Mouse (Mus musculus) layer of hippocampus, postnatal 36 days (tissue): ENCODE measurements around the gene Gm4846. TPM values are rescaled to one million over a fixed set of nuclear protein-coding genes. Genes with fewer than 3 reads are reported as not detected.
"Not testable (repeated sequence)": the region's sequence is repeated elsewhere in the genome, so short reads cannot be mapped to it uniquely, and the experiment has no call there.

Experiments
- DNase-seq, 2 experiments: peaks; one replicate each; pipeline ENCODE4 v3.0.0; 2022
- total RNA-seq, 2 experiments: library from RNA; stranded (reverse); gene quantifications; 2 replicates each; pipeline ENCODE4 v1.2.3; 2021

Gene Gm4846
- not detected for total RNA-seq

DNA sequence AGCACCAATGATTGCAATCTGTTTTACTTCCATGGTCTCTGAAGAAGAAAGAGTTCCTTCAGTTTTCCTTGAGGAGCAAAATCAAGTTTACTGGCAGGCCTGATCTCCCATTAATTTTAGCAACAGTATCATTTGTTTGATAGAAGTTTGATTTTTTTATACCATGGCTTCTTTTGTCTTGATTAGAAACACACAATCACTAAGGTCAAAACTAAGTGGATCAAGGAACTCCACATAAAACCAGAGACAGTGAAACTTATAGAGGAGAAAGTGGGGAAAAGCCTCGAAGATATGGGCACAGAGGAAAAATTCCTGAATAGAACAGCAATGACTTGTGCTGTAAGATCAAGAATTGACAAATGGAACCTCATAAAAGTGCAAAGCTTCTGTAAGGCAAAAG lies at the start of gene Gm4846:
Gene Gm4846 (minus strand): TSS at position 101 of the 400 bp plus-strand sequence.
- not testable (repeated sequence) for DNase-seq

GRCm38 (mm10) chr1:166531521-166531920 lies 34.1 kb upstream of the Gm4846 start:
- not testable (repeated sequence) for DNase-seq

DNA sequence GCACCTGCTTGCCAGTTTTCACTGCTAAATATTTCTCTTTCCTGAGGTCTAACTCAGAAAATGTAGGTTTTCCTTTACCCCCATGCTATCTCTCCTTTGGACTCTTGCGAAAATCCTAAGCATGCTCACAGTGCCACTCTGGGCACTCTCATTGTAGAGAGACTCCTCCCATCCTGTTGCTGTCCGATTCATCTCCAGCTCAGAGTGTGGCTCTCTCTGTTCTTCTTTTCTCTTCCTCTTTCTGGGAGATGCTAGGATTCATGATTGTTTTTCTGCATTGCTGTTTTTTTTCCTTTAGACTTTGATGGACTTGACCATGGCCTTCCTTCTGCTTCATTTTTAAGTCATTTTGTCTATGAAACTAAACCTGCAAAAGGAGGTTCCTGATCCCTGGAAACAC lies 27.3 kb upstream of the Gm4846 start:
- not testable (repeated sequence) for DNase-seq

DNA sequence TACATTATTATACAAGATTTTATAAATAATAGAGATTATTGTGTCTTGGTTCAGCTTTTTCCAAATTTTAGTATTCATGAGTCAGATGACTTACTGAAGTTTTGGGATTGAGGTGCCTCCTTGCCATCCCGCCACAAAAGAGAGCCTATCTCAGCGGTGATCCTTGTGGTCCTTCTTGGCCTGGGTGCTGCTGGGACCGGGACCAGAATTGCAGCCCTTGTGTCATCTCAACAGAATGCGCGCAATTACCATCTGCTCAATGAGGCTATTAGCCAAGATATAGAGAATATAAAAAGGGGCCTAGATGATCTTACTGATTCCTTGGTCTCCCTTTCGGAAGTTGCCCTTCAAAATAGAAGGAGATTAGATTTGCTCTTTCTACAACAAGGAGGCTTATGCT lies 22.2 kb upstream of the Gm4846 start:
- not testable (repeated sequence) for DNase-seq

DNA sequence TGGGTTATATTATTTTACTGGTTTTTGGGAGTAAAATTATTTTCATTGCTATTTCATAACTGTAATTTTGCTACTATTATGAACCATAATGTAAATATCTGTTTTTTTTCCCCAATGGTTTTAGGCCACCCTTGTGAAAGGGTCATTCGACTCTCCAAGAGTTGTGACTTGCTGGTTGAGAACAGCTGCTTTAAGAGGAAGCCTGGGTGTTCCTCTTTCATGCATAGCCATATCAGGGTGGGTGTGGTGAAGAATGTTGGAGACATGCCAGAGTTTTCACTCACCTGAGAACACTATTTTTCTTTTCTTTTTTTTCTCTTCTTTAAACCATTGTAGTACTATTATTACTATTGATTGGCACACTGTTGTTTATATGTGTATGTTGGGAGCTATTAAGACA lies 19.2 kb upstream of the Gm4846 start:
- no peak for DNase-seq

- DNase-seq: not testable (repeated sequence)
Observed at GRCm38 (mm10) chr1:166504206-166504605, 6.8 kb upstream of the Gm4846 start.

DNA sequence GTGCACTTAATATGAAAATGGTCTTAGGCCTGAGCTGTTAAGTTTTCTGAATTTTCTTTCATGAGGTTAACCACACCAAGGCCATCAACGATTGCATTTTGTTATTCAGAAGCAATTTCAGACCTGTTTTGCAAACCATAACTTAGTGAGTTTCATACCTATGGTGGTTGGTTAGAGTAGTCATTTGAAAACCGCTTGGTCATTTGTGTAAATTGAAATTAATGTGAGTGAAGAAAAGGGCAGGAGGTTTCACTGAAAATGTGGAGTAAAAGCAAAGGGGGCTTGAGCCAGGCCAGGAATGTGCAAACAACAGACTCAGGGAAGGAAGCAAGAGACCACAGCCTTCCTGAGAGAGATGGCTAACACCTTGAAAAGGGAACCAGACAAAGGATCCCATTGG lies 17.9 kb downstream of the Gm4846 start:
- no peak for DNase-seq

DNA sequence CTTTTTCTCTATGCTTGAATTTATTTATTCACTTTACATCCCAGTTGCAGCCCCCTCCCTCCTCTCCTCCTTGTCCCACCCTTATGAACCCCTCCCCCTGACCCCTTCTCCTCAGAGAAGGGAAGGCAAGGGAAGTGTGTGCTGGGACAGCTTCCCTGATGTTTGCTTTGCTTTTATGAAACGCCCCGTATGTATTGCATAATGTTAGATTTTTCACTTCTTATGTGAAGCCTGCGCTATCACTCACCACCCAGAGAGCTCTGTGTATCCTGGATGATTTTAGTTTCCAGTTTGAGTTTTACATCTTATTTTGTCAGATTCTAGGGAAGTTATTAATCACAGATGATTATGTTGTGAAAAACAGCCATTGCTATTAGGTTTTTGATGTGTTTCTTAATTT lies 30.2 kb downstream of the Gm4846 start:
- no peak for DNase-seq

DNA sequence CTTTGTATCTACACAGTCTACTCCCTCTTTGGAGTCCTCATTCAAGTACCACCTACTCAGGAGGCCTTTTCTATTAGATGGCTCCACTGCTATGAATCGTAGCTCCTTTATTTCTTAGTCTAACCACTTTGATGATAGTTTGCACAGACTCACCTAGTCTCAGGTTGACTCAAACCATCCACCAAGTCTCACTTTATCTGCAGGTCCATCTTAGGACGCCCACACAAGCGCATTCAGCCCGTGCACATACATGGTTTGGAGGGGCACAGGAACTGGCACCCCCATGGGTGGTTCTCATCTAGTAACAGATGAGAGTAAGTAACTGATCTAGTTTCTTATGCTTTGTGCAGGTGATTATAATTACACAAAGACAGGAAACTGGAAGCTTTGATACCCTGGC lies 34.8 kb downstream of the Gm4846 start:
- DNase-seq: no peak

DNA sequence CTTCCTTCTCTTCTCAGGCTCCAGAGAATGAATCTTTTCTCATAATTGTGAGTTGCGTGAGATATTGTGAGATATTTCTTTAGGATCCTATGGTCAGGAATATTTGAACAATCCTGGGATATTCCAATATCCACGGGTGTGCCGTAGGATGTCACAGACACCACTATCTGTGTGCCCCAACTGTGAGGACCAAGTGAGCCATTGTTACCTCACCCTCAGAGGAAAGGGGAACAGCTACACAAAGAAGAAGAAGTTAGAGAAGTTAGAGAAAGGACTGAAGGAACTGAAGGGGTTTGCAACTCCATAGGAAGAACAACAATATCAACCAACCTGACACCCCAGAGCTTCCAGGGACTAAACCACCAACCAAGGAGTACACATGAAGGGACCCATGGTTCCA lies 55.4 kb downstream of the Gm4846 start:
- no peak for DNase-seq

- DNase-seq: no peak
Observed at GRCm38 (mm10) chr1:166439426-166439825, 58.0 kb downstream of the Gm4846 start.

Other genes with a start within 250 kb of the Gm4846 start
- 10 to 100 TPM; 66.1 to 69.9 TPM for gene Ildr2, start 243.4 kb downstream of the Gm4846 start, total RNA-seq
- gene Tada1, start 118.5 kb downstream of the Gm4846 start, total RNA-seq: 10 to 100 TPM; 36.6 to 37.8 TPM
- 10 to 100 TPM; 34.0 to 34.5 TPM for gene Pogk, start 87.7 kb downstream of the Gm4846 start, total RNA-seq
- gene Gm4847, start 150.1 kb upstream of the Gm4846 start, total RNA-seq: not detected
- gene Fmo9, start 184.3 kb upstream of the Gm4846 start, total RNA-seq: not detected